Mouse (Mus musculus): Measurements from ENCODE around the gene Tmem97. TPM values are rescaled to one million over a fixed set of nuclear protein-coding genes. Genes with fewer than 3 reads are reported as not detected.

Tmem97 gene
- polyA plus RNA-seq, 1 experiment, result 16.6 TPM

DNA sequence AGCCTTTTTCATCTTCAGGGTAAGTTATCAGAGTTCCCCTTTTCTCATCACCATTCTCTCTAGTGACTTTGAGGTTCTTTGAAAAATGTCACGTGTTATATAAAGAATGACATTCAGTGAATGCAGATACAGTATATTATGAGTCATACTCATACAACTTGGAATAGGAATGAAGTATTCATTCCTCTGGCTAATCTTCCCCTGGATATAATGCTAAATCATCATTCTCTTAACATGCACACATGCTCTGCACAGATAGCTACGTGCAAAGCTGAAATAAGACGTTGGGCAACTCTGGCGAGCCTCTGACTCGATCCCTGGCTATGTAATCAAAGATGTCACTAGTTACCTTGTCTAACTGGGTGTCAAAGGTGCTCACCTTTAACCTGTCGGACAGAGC is 21.3 kb upstream of the Tmem97 start:
- DNase-seq (ENCODE audit: low read depth), result no peak
- no peak for TF ChIP-seq CTCF (IDR thresholded peaks at IDR 0.05; ENCODE audit: borderline replicate concordance, extremely low read depth, insufficient read depth, insufficient read length)
- TF ChIP-seq POLR2A (IDR thresholded peaks at IDR 0.05; ENCODE audit: borderline replicate concordance, extremely low read depth, insufficient read depth, insufficient read length, poor library complexity, severe bottlenecking), result no peak

DNA sequence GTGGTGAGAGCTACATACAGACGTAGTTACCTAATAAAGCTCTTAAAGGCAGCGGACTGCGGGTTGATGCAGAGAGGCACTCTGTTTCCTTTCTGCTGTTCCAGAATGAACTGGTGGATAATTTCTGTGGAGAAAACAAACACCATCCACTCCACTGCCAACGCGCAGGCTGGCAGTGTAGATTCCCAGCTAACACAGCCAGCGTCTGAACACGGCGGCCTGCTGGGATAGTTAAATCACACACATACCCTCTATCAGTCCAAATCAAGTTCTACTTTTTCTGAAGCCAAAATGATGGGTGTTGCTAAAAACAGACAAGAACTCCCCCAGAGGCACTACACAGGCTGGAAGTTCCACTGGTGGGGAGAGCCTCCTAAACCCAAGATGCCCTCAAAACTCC is 20.9 kb upstream of the Tmem97 start:
- DNase-seq (ENCODE audit: low read depth), result no peak
- TF ChIP-seq POLR2A (IDR thresholded peaks at IDR 0.05; ENCODE audit: borderline replicate concordance, extremely low read depth, insufficient read depth, insufficient read length, poor library complexity, severe bottlenecking) (no peak), CTCF (IDR thresholded peaks at IDR 0.05; ENCODE audit: borderline replicate concordance, extremely low read depth, insufficient read depth, insufficient read length) (no peak)

DNA sequence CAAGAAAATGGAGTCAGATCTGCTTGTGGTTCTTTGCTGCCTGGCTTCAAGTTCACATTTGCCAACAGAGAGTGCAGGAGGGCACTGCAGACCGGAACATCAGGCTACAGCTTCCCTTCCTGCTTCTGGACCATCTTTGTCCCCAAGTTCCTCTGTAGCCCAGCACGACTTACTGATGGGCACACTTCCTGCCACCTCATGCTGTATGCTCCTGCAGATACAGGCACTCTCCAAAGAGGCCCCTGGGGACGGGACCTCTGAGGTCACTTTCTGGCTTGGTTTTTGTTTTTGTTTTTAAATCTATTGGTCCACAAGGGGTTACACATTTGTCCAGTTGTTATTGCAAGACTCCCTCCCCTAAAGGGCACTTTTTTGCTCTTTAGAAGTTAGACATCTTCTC is 19.2 kb upstream of the Tmem97 start:
- TF ChIP-seq POLR2A (IDR thresholded peaks at IDR 0.05; ENCODE audit: borderline replicate concordance, extremely low read depth, insufficient read depth, insufficient read length, poor library complexity, severe bottlenecking) (no peak), CTCF (IDR thresholded peaks at IDR 0.05; ENCODE audit: borderline replicate concordance, extremely low read depth, insufficient read depth, insufficient read length) (no peak)
- no peak for DNase-seq (ENCODE audit: low read depth)

- TF ChIP-seq POLR2A (IDR thresholded peaks at IDR 0.05; ENCODE audit: borderline replicate concordance, extremely low read depth, insufficient read depth, insufficient read length, poor library complexity, severe bottlenecking) (no peak), CTCF (IDR thresholded peaks at IDR 0.05; ENCODE audit: borderline replicate concordance, extremely low read depth, insufficient read depth, insufficient read length) (no peak)
- DNase-seq (ENCODE audit: low read depth), result no peak
Observed at GRCm38 (mm10) chr11:78568827-78569226, 18.2 kb upstream of the Tmem97 start.

DNA sequence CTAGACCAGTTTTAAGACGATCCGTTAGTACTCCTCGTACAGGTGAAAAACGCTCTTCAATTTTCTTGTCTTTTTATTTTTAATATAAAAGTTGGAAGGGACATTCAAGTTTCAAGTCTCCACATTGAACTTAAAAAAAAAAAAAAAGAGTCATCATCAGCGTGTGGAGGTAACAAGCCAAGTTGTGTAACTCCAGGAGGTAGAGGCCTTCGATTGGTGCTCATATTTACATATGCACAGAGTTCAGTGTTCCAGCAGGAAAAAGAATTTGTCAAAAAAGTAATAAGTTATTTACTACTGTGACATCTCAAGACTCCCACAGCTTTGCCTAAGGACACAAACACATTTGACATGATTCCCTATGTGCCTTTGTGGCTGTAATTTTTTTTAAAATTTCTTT is 17.0 kb upstream of the Tmem97 start:
- no peak for TF ChIP-seq POLR2A (IDR thresholded peaks at IDR 0.05; ENCODE audit: borderline replicate concordance, extremely low read depth, insufficient read depth, insufficient read length, poor library complexity, severe bottlenecking)
- no peak for TF ChIP-seq CTCF (IDR thresholded peaks at IDR 0.05; ENCODE audit: borderline replicate concordance, extremely low read depth, insufficient read depth, insufficient read length)
- DNase-seq (ENCODE audit: low read depth), result no peak

- DNase-seq (ENCODE audit: low read depth), result peak; percentile 15
- TF ChIP-seq POLR2A (IDR thresholded peaks at IDR 0.05; ENCODE audit: borderline replicate concordance, extremely low read depth, insufficient read depth, insufficient read length, poor library complexity, severe bottlenecking), result no peak
- TF ChIP-seq CTCF (IDR thresholded peaks at IDR 0.05; ENCODE audit: borderline replicate concordance, extremely low read depth, insufficient read depth, insufficient read length), result no peak
Observed at GRCm38 (mm10) chr11:78566775-78567174, 16.2 kb upstream of the Tmem97 start.

DNA sequence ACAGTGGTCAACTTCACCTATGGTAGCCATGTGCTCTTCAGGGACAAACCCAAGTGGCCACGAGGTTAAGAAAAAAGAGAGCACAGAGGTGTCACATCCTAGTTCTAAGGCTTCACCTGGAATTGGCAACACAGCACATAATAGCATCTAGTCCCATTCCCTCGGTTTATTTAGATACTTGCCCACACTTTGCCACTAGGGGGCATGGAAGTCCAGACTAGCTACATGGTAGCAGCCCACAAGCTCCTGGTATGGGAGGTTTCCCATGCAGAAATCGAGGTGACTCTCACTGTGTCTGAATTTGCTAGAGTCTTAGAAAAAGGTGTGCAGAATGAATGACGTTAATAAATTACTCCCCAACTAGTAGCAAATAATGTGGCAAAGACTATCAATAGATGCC is 9.9 kb upstream of the Tmem97 start:
- TF ChIP-seq POLR2A (IDR thresholded peaks at IDR 0.05; ENCODE audit: borderline replicate concordance, extremely low read depth, insufficient read depth, insufficient read length, poor library complexity, severe bottlenecking) (no peak), CTCF (IDR thresholded peaks at IDR 0.05; ENCODE audit: borderline replicate concordance, extremely low read depth, insufficient read depth, insufficient read length) (peak; percentile 86; the same call in 1 of the 2 replicates)
- DNase-seq (ENCODE audit: low read depth), result peak; percentile 90

DNA sequence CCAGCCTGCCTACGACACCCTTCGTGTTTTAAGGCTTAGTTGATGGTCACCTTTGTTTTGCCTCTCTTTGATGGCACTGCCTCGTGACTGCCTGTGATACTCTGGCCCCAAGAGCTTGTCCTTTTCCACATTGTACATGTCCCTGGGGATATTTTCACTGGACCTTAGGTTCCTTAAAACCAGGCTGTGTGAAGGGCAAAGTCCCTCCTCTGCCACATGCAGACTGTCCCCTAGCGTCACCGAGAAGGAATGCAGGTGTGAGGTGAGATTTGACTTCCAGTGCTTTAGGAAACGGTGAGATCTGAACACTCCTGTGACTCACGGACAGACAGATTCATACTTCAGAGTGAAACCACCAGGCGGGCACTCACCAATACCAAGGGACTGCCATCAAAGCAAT is 6.7 kb upstream of the Tmem97 start:
- TF ChIP-seq POLR2A (IDR thresholded peaks at IDR 0.05; ENCODE audit: borderline replicate concordance, extremely low read depth, insufficient read depth, insufficient read length, poor library complexity, severe bottlenecking) (no peak), CTCF (IDR thresholded peaks at IDR 0.05; ENCODE audit: borderline replicate concordance, extremely low read depth, insufficient read depth, insufficient read length) (peak; percentile 44; the same call in 1 of the 2 replicates)

GRCm38 (mm10) chr11:78556070-78556469 is 5.5 kb upstream of the Tmem97 start:
- TF ChIP-seq CTCF (IDR thresholded peaks at IDR 0.05; ENCODE audit: borderline replicate concordance, extremely low read depth, insufficient read depth, insufficient read length) (no peak), POLR2A (IDR thresholded peaks at IDR 0.05; ENCODE audit: borderline replicate concordance, extremely low read depth, insufficient read depth, insufficient read length, poor library complexity, severe bottlenecking) (no peak)
- DNase-seq (ENCODE audit: low read depth), result no peak

More for the DNA sequence above, 6.7 kb upstream of the Tmem97 start:
- no peak for DNase-seq (ENCODE audit: low read depth)

DNA sequence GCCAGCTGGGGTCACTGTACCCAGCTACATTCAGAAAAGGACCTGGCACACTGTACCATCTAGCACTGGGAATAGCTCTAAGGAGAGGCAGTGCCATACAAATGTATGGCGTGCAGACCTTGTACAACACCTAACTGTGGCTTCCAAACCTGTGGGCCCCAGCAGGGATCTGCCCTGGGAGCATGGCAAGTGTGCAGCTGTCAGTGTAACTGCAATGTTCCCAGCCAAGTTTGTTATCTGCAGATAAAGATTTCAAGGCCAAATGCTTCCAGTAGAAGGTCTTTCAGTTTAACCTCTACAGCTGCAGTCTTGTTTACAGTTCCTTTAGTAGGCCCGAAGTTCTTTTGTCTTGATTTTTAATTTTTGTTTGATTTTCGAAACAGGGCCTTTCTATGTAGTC is 5.0 kb upstream of the Tmem97 start:
- DNase-seq (ENCODE audit: low read depth), result no peak
- TF ChIP-seq POLR2A (IDR thresholded peaks at IDR 0.05; ENCODE audit: borderline replicate concordance, extremely low read depth, insufficient read depth, insufficient read length, poor library complexity, severe bottlenecking) (no peak), CTCF (IDR thresholded peaks at IDR 0.05; ENCODE audit: borderline replicate concordance, extremely low read depth, insufficient read depth, insufficient read length) (no peak)

GRCm38 (mm10) chr11:78551059-78551398 is 452 bp upstream of the Tmem97 start:
- TF ChIP-seq CTCF (IDR thresholded peaks at IDR 0.05; ENCODE audit: borderline replicate concordance, extremely low read depth, insufficient read depth, insufficient read length), result no peak
- TF ChIP-seq POLR2A (IDR thresholded peaks at IDR 0.05; ENCODE audit: borderline replicate concordance, extremely low read depth, insufficient read depth, insufficient read length, poor library complexity, severe bottlenecking), result no peak
- DNase-seq (ENCODE audit: low read depth), result no peak

DNA sequence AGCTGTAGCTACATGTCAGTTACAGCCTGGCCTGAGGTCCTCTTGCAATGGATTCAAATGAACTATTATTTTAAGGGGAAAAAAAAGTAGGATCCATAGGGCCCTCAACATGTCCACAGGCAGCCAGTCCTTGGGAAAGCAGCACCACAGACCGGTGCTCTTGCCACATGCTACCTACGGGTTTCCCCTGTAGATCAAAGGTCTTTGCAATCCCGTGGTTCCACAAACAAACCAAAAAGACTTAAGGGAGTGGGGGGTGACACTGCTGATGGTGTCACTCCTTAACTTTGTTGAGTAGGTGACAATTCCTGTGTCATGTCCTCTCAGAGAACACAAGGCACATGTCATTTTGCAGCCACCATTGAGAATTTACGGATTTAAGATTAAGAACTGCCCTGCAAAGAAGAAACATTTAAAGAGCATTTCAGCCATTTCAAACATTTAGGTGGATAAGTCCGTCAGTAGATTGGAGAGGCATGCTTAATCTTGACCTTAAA is 1.0 kb downstream of the Tmem97 start:
- no peak for DNase-seq (ENCODE audit: low read depth)
- TF ChIP-seq POLR2A (IDR thresholded peaks at IDR 0.05; ENCODE audit: borderline replicate concordance, extremely low read depth, insufficient read depth, insufficient read length, poor library complexity, severe bottlenecking) (no peak), CTCF (IDR thresholded peaks at IDR 0.05; ENCODE audit: borderline replicate concordance, extremely low read depth, insufficient read depth, insufficient read length) (no peak)

Measured in brain, embryonic 14.5 days (tissue).